Mouse (Mus musculus) c-Kit-positive CD71-negative TER-119-negative erythroid progenitor cells, embryonic 14.5 days (primary cell): ENCODE results near the gene Afap1l2.

Source experiments
- DNase-seq: peaks from one replicate; pipeline ENCODE4 v3.0.0-alpha.2; 2013; ENCODE audit warnings: low read depth

The Afap1l2 gene

DNA sequence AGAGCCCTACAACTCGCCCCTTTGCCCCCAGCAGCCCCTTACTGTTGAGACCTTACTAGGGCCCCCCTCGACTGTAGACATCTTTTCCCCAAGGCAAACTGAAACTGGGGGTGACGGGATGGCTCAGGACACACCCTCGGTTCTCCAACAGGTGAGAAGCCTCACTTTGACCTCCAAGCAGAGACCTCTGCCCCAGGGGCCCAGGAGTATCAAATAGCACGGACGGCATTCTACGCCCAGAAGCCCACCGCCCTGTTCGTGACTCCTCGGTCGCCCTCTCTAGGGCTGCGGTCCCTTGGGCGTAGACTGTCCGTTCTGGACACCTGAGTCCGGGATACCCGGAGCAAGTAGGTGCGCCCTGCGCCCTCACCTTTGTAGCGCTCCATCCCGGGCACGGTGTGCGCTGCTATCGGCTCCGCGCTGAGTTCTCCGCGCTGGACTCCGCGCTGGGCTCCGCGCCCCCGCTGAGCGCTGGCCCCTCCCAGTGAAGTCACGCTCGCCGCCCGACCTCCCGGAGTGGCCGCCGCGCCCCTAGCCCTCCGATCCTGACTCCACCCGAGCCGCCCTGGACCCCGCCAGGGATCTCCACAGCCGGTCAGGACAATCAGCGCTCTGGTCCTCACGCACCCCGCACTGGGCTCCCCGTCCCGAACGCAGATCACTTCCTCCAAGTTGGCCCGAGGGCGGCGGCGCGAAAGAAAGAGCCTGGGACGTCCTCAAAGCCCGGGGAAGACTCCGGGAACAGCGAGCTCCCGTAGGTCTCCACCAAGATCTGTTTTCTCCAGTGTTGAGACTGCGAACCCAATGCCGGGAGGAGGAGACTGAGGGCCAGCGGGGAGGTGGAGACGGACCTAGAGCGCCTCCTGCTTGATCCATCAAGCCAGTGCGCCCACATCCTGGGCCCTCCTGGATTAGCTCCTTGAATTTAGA lies at the start of gene Afap1l2:
Gene Afap1l2, minus strand, starts transcription at position 448 of the 930 bp plus-strand sequence.
- no peak for DNase-seq

DNA sequence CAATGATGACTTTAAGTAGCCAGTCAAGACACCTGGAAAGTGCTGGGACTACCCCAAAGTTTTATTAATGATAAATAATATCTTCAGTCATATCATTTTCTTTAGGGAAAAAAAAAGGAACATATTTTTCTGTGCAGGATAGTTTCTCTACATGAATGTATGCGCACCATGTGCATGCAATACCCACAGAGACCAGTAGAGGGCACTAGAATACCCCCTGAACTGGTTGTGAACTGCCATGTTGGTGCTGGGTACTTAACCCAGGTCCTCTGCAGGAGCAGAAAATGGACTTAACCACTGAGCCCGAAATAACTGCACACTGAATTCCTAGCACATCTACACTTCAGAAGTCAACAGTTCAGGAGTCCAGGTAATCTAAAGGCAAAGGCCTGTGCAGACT lies 49.5 kb upstream of the Afap1l2 start:
- no peak for DNase-seq

DNA sequence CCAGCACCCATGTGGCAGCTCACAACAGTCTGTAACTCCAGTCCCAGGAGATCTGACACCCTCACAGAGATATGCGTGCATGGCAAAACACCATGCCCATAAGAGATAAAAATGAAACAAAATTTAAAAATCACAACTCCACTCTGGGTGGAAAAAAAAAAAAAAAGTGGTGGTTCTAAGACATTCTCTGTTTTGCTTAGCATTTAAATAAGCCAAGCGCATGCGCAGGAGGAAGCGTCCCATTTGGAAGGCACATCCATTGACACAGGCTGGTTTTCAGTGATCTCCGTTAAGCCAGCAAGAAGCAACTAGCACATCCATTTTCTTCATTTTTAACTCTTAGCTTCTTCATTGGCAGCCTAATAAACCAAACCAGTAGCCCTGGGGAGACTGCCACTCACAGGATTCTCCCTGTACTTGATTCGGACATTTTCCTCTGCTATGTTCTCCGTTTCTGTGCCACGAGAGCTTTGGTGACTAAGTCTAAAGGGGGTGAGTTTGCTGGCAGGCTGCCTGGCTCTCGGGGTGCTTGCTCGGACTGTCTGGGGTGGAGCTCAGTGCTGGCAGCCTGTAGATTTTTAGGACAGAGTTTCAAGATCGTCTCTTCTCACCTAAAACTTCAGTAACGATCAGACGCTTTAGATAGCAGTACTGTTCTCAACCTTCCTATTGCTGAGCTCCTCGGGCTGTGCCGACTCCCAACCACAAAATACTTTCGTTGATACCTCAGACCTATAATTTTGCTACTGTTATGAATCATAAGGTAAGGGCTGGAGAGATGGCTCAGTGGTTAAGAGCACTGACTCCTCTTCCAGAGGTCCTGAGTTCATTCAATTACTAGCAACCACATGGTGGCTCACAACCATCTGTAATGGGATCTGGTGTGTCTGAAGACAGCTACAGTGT lies 47.4 kb upstream of the Afap1l2 start:
- no peak for DNase-seq

DNA sequence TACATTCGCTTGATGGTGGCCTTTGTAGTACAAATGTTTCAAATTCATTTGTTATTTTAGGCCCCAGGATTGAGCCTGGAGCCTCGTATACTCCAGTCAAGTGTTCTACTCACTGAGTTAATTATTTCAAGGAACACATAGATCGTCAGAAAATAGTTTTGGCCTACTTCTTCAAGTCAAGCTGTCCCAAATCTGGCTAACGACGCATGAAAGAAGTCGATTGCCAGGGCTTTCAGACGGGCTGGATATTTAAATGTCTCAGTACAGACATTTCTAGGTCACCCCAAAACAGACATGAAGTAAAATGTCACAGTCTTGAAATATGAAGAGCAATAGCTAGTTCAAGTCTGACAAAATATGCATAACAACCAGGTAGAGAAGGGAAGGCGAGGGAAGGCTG lies 44.9 kb upstream of the Afap1l2 start:
- DNase-seq: no peak

DNA sequence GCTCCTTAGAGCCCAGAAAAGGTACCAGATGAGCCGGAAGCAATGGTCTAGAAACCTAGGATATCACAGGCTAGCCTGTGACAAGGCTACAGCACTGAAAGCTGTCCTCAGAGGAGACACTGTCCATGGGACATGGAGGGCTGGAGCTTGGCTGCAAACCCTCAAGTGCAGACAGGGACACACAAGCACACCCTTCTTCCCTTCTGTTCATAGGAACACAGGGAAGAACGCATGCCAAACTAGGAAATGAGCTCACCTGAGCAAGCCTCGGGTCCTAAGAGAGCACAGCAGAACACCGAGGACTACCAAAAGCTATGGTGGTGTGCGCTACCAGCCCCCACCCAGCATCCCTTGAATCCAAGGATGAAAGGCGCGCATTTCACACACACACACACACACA lies 44.0 kb upstream of the Afap1l2 start:
- no peak for DNase-seq

DNA sequence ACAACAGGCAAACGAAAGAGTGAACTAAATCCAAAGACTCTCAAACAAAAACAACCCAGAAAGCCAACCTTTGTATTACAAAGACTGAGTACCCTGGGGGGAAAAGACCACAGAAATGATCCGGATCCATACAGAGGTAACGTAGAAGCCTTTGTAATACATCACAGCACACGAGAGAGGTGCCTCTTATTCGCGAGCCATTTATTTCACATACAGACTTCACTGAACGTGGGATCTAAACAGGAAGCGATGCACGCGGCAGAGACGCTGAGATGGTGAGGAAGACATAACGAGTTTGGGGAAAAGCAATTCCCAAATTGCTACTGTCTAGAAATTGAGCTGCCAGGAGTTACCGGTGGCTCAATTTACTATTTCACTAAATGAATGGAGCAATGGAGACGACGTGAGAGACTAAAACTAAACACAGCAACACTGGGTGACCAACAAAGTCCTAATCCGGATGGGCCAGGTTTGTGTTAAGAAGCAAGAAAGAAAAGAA lies 41.6 kb upstream of the Afap1l2 start:
- DNase-seq: no peak

DNA sequence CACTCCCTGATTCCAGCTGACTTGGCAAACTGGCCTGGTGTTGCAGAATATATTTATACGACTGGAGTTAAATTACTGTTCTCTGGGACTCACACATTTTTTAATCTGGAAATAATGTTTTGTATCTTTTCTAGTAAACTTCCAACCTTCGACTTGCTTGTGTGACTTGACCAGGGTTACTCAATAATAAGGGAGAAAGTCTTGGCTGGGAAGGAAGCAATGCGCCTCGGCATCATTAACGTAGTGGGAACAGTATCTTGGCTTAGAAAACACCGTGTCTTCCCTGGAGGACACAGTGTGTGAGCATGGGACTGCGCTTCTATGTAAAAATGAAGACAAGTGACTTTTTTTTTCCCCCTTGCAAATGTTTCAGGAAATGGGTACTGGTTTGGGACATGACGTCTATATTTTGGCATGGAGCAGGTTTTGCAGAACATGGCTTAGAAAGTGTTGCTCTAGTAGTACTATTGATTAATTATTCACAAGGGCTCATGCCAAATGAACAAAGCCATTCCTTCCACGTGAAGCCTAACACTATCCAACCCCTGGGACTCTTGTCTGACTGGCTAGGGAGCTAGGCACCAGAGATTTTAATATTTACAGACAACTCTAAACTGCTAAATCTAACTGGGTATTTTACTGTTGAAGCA lies 39.8 kb upstream of the Afap1l2 start:
- no peak for DNase-seq

DNA sequence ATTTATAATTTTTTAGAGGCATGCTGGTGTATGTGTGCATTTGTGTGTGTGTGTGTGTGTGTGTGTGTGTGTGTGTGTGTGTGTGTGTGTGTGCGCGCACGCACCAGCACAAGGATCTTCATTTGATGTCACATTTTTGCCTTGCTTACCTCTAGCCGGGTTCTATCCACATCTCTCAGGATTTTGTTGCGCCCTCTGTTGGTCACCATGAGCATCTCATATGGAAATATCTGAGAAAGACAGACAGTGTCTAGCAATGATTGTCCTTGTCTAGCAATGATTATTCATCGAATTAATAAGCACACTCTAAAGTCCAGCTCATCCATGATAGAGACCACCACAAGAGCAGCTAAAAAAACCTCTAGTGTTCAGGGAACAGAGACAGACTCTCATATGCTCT lies 31.2 kb upstream of the Afap1l2 start:
- DNase-seq: peak; percentile 14

DNA sequence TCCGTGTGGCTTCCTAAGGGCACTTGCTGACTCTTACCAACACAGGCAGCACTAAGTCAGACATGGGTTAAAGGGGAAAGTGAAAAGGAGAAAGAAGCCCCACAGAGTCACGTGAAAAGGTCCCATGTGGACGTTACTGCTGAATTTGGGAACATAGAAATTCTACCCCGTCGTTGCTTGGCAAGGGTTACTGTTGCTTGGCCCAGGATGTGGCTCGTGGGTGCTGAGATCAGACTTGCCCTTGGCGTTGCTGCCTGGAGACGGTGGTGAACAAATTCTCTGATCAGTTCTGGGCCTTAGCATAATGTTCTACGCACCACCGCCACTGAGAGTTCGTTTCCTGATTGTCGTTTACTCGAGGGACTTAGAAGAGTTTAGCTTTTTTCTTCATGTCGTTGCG lies 28.8 kb upstream of the Afap1l2 start:
- no peak for DNase-seq

DNA sequence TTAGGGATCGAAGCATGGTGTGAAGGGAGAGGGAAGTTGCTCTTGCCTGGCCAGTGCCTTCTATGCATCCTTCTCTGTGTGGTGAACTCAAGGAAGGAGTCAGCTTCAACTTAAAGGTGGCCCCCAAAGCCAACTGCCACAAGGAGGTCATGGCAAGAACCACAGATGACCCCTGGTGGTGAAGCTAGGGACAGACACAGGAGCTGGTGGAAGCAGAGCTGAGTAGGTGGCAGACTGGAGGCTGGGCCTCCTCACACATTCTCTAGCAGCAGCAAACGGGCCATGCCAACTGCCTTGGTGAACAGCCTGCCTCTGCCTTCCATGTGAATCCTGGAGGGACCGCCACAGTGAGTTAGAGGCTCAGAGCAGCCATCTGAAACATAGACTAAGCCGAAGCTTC lies 23.6 kb upstream of the Afap1l2 start:
- DNase-seq: peak; percentile 30

DNA sequence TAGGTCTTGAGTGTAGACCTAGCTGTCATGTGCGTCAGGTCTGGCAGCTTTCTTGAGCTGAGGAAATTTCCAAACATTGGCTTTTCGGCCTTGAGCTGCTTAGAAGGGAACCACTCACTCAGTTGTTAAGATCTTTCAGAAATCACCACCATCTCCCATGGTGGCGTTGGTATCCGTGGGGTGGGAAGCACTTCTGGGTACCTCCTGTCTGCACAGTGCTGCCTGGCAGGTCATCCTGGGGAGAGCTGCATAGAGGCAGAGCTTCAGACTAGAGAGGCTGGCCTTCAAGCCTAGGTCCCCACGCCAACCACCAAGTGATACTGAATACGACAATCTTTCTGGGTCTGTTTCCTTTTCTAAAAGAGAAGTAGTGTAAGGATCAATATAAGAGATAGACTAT lies 21.4 kb upstream of the Afap1l2 start:
- DNase-seq: no peak

DNA sequence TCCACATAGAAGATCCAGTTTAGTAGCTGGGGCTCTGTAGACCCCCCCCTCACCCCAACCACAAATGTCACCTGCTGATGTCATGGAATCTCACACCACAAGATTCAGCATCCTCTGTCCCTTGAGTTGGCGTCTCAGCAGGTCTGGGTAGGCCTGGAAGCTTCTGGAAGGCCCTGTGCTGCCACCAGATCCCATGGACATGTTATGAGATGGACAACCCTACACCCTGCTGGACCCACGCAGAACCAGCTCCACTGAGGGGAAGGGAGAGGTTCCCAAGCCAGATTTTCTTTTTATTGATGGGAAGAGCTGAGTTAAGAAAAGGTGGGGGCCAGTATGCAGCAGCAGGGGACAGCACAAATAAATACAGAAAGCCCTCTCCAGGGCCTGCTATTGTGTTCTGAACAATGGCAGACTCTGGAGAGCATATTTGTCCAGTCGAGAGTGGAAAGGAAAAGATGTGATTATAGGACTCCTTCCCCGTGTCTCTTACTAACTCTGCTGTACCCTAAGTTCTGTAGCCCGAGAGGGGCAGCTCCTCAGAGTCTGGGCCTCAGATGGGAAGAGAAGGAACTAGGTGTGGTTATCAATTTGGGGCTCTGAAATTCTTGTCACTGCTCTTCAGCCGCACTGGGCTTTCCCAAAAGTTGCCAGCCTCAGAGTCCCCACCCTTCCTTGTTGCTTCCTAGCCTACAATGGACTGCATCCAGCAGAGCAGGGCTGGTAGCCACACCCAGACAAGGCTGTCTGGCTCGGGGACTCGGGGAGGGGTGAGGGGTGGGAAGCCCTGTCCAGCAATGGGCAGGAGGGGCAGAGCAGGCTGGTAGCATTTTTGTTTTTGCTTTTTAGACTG lies 20.5 kb upstream of the Afap1l2 start:
- no peak for DNase-seq

DNA sequence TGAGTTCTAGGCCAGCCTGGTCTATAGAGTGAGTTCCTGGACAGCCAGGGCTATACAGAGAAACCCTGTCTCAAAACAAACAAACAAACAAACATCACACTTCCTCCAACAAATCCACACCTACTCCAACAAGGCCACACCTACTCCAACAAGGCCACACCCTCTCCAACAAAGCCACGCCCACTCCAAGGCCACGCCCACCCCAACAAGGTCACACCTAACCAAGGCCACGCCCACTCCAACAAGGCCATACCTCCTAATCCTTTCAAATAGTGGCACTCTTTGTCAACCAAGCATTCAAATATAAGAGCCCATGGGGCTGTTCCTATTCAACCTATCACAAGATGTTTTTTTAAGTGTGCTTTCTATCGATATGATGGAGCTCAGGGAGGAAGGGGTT lies 18.5 kb upstream of the Afap1l2 start:
- no peak for DNase-seq

DNA sequence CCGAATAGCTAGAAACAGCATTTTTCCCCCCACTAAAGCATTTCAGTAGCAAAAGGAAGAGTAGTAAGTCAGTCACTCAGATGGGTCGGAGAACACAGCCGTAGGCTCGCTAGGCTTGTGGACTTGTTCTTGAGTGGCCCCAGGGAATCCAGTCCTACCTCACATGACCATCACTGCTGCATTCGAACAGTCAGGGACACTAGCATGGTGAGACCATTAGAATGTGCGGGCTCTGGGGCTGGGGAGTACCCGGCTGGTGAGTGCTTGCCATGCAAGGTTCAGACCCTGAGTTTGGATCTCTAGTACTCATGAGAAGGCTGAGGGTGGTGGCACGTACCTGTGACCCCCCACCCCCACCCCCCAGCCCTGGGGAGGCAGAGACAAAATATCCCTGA lies 9.8 kb upstream of the Afap1l2 start:
- DNase-seq: no peak

DNA sequence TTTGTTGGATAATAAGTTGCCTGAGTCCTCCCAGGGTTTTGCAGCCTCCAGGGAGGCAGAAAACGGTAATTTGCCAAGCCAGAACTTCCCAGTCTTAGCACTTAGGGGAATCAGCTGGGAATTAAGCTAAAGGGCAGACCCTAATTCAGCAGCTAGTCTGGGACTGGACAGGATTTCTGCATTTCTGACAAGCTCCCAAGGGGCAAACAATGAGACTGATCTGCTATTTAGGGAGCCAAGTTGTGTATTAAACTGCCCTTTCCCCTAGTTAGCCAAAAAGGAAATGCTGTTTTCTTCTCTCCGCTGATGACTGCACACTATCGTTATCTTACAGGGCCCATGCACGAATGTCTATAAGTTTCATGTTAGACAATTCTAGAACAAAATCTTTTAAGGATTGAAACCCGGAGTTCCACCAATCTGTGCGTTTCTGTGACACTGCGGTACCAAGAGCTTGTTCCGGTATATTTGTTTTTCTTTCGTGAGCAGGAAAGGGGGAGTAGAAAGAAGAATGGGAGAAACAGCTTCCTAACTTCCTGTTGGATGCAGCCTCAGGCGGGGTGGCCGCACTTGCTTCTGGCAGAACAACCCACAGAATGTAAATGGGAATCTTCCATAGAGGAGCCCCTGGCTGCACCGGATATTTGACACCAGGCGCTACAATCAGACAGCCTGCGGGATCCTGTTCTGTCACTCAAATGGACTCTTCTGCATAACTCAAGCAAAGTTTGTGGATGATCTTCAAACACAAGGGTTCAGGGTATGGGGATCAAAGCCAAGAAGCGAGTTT lies 9.2 kb upstream of the Afap1l2 start:
- DNase-seq: no peak

DNA sequence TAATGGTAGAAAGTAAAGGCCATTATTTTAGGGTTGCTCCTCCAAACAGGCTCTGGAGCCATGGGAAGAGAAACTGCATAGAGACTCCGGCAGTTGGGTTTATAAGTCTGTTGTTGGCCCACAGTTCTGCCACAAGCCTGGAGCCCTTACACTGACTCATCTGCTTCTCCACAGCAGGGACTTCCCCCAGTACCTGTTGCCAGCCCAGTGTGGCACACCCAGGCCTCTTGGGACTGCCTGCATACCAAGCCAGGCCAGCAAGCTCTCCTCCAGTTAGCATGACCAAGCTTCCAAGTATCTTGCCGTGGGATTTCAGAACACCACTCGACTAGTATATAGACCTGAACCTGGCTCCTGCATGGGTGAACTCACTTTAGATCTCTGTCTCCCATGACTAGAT lies 6.8 kb upstream of the Afap1l2 start:
- DNase-seq: no peak

DNA sequence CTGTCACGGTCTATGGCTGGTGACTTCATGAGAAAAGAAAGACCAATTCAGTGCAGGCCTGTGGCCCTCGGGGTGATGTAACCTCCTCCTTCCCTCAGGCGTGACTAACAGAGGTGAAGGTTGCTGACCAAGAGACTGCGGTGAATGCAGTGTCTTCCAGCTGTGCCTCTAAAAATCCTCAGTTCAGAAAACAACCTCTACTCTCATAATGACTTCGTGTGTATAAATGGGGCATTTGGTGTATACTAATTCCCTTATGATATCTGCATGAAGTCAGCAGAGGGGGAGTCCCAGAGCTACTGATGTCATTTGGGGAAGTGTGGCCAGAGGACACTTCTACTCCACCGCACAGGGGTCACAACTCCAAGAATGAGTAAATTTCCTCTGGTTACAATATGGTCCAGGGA lies 5.2 kb upstream of the Afap1l2 start:
- peak; percentile 3 for DNase-seq

DNA sequence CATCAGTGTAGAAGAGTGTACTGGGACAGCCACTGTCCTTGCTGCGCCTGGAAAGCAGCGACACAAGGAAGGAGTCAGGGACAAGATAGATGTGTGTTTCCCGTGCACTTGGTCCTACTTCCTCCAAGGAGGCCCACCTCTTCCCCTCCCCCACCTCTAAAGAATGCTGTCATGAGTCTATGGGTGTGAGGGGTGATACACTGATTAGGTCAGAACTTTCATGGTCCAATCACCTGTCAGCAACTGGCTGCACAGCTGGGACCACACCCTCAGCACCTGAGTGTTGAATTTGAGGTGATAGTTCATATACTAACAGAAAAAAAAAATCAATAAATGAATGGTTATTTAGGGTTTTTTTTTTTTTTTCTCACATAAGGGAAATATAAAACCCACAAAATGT lies 4.0 kb upstream of the Afap1l2 start:
- DNase-seq: no peak

DNA sequence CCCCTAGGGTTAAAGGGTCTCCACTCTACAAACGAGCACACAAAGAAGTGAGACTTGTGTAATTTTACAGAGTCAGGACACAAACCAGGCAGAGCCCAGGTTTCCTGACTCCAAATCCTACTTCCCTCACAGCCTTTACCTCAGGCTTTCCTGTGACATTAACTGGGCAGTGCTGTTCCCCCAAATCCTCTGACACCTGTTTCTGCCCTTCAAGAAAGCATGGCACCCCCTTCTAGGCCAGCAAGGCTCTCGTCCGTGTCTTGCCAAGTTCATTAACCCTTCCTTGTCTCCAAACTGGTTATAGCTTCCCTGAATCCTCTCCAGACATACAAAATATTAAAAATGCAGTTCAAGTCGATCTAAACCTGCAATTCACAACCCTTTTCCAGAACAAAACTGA lies 2.0 kb upstream of the Afap1l2 start:
- no peak for DNase-seq

DNA sequence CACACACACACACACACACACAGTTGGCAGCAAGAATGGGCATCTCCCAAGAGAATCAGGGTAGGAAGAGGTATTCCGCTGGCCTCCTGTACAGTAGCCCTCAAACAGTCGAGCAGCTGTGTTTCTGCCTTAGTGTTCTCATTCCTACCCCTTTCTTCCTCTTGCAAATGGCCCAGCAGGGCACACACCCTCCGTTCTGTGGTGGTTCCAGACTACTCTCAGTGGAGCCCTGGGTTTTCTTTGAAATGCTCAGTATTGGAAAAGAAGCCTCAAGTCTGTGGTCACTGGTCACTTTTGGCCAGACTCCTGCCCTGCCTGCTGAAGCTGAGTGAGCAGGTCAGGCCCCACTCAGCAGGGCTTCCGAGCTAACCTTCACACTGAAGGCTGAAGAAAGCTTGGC lies 1.6 kb upstream of the Afap1l2 start:
- no peak for DNase-seq

DNA sequence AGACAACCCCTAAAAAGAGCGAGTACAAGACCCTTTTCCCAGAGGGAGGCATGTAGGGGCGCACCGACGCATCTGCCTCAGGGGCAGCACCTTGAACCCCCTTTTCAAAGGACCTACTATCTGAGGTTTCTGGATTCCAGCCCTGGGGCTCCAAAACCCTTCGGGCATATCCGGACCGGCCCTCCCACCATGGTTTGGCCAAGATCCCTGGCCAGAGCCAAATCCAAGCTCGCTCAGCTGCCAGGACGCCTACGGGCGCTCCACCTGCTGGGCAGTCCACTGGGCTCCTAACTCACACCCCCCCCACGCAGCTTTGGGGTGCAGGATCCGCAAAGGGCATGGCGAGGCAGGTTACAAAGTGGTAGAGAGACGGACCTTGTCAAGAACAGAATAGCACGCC lies 737 bp downstream of the Afap1l2 start:
- no peak for DNase-seq
